Mouse (Mus musculus) urinary bladder, postnatal 36 days (tissue): ENCODE results near the gene Kcnj1.

Experiments used
- DNase-seq, 2 experiments: peaks; one replicate each; pipeline ENCODE4 v3.0.0; 2022; ENCODE audit warnings: low spot score in 2 of 2, mixed read lengths in 1 of 2

Kcnj1 gene

DNA sequence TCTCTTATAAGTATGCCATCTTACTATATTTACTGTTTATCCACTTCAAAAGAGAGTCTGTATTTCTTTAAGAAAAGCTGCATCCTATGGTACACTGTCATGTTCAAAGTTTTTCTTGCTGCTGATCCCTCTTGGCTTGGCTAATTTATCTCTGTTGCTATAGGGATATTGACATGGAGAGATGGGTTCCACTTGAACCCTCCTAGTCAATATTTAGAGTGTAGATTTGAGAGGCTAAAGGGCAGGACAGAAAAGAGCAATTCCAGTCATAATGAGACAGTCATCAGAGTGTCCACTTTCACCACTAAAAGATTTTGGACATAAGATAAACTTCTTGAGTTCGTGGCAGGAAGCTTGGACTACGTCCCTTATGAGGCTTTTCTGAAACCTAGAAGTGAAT, 27.9 kb downstream of the Kcnj1 start:
- DNase-seq: no peak

DNA sequence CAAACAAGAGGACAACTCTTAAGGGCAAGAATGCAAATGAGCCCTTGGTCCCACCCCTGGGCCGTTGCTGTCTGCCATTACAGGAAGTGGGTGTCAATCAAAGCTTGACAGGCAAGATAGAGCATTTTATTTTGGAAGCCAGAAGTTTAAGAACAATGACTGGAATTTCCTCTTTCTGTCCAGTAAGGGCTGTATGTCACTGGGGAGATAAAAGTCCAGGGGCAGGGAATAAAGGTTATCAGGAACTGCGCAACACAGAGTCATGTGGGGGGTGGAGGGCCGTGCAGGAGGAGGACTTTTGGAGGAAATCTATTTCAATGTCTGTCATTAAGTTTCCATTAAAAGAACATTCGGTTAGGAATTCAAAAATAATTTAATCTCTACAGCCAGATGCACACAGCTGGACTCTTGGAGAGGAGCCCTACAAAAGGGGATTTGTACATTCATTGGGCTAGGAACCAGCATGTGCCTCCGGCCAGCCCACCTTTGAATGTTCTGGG, 28.4 kb downstream of the Kcnj1 start:
- no peak for DNase-seq

DNA sequence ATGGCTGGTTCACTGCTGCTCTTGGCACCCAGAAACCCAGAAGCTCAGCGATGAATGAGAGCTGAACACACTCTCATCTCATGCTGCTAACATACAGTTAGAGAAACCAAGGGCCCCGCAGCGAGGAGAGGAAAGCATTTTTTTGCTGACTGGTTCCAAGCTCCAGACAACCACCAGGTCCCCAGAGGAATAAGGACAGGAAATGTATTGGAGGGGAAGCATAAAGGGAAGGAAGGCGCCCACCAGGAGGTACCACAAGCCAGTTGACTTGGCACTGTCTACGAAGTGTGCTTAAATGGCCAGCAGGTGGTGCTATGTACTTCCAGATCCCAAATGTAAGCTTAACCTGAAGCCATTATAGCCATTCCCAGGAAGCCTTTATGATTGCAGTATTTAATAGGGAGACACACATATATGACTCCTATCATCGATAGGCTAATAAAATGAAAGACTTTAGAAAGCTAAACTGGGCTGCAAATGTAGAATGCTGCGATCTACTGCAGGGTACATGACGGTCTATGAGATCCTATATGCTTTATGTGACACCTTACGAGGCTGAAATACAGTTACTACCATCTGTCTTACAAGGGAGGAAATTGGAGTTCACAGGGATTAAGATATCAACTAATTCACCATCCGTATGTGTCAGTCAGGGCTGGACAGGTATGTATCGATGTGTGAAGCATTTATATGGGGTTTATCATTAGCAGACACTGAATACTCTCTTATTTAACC, 33.1 kb downstream of the Kcnj1 start:
- DNase-seq: peak; percentile 28 to 32

DNA sequence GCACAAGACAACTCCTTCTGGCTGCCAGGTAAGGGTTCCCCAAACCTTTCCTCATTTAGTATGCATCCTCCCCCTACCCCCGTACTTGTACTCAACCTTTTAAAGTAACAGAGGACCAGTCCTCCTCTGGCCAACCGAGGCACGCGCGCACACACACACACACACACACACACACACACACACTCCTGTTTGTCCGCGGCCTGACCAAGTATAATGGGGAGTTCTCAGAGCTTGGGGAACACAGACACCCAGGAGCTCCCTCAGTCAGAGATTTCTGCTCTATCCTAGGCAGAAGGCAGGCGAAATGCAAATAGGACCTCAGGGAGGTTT, 36.4 kb downstream of the Kcnj1 start:
- no peak for DNase-seq

DNA sequence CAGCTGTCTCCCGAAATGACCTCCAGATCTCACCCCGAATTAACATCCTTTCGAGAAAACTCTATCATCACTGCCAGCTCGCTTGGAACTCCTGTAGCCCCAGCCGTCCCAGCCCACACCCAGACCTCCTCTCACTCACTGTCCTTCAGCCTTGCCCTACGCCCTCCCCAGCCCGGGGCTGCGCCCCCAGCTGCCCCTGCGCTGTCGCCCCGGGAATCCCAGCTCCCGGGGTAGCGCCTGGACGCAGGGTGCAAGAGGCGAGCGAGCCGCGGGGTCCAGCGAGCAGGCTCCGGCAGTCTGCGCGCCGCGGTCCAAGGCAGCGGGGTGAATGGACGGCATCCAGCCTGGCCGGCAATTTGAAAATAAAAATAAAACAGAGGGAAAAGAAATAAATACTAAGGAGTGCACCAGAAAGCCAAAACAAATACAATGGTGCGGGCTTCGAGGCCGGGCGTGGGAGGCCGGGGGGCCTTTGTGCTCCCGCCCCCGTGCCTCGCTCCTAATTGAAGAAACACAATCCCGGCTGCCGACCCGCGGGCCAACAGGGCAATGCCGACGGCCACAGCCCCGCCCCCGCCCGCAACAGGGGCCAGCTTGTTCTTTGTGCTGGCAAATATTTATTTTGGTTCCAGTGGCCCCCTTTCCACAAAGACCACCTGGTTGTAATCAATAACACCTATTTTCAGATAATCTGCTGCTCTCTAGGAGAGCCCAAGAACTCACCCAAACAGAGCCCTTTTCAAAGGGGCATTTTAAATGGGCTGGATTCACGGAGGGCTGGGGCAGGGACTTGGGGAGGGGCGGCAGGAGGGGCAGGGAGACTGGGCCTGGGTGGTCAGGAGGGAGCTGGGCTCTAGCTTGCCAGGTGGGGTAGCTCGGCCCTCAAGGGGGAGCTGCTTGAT, 37.0 kb downstream of the Kcnj1 start:
- no peak for DNase-seq

DNA sequence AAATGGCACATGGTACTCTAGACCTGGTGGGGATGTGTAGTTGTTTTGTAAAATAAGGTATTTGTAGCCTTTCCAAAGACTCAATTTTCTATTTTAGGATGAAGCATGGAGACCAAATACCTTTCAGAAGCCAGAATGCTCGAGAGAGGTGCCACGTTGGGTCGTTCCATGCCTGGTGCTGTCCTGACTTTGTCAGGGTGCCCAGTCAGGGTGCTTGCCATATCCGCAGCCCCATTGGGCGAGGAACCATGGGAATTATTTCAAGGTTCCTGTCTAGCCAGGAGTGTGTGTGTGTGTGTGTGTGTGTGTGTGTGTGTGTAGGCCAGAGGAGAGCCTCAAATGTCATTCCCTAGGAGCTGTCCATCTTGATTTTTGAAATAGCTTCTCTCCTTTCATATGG, 38.4 kb downstream of the Kcnj1 start:
- DNase-seq: no peak

DNA sequence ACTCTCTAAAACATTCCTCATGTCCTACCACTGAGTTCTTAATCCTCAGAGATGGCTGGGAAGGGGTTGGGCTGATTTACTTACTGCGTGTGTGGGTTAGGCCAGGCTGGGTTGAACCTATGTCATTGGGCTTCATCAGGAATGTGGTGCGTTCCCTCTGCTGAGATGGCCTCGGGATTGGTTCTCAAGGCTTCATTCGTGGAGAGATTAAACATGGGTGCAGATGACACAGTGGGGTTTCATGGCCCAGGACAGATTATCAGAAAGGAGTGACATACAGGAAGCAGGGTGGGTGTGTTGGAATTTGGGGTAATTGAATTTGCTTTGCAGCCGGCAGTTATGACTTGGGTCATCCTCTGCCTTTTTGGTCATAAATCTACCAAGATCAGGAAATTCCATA, 39.2 kb downstream of the Kcnj1 start:
- no peak for DNase-seq

DNA sequence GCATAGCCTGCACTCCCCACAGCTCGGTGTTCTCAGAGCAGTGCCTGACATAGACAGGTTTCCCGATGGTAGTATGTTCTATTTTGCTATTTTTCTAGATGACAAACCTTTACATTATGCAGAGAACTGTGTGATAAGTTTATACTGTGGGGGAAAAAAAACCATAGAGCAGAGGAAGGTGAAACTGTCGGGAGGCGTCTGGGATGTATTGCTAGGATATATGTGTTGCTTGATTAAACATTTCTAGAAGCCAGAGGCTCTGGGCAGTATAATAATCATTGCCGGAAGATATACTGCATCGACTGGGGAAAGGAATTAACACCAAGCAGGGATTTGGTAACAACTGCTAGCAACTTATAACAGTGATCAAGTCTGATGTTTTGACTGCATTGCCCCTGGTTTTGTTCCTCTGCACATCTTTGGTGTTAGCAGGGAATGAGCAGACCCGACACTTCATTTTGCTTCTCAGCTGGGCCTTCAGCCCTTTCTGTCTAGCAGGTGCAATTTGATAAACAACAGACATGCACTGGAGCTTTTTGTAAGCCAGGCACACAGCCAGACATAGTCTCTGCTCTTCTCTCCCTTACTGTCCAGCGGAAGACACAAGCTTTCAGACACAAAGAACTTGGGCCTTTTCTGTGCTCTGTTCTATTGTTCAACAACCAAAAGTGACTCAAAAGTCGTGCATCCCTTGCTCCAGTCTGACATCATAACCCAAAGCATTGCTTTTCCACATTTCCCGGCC, 40.7 kb downstream of the Kcnj1 start:
- DNase-seq: no peak

DNA sequence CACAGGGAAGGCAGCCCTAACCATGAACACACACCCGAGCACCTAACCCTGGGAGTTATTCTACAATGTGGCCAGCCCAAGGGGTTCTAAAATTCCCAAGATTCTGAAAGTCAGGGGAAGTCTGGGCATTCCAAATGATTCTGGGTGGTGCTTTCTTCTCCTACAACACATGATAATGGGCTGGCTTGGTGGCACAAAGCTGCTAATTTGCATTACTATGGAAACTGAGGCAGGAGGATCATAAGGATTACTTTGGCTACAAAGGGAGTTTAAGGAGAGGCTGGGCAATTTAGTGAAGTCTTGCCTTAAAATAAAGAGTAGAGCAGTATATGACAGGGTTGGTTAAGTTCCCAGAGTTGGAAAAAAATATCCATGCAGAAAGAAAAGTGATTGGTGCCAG, 42.7 kb downstream of the Kcnj1 start:
- no peak for DNase-seq

DNA sequence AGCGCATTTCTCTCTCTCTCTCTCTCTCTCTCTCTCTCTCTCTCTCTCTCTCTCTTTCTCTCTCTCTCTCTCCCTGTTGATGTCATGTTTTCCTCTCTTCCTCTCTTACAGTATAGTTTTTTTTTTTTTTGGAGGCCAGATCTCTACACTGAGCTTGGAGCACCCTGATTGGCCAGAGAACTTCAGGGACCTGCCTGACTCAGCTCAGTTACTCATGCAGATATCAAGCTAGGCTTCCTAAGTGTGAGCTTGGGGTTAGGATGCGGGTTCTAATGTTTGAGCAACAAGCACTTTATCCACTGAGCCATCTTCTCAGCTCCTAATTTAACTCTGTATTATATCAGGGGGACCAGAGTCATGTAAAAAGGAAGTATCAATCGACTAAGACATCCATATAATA, 43.7 kb downstream of the Kcnj1 start:
- no peak for DNase-seq

DNA sequence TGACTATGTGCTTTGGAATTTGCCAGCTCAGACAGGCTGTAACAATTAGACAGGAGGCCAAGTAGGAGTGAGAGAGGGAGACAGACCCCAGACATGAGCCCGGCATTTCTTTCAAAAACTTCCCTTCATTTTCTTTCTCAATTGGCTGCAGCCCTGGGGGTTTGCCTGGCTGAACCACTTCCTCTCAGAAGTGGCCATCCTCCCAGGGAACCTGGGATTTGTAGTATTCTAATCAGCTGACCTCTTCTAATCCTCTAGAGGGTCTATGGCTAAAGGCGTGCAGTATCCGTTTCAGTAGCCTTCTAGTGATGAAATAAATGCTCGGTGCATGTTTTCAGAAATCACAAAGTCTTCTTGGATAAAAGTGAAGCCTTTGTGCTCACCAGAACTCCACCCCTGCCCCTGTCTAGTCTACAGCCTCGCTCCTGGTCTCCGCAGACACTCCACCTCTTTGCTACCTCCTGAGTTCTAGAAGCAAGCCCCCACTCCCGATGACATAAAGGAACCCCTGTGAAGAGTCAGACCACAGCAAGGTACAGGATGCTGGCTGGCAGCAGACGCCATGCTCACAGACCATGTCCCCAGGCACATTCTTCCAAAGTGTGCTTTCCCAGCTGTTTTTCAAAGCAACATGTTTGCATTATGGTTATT, 45.3 kb downstream of the Kcnj1 start:
- DNase-seq: no peak

DNA sequence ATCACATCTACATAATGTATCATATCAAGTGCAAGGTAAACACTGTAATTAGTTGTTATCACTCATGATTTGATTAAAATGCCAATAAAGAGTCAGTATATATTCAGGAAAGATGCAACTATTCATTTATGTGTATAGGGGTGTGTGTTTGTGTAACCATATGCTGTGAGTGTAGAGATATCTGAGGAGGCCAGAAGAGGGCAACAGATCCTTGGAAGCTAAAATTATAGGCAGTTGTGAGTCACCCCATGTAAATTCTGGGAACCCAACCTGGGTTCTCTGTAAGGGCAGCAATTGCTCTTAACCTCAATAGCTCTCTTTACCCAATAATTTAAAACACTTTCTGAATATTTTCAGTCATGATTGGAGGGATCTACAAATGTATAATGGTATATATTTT, 48.4 kb downstream of the Kcnj1 start:
- DNase-seq: no peak

DNA sequence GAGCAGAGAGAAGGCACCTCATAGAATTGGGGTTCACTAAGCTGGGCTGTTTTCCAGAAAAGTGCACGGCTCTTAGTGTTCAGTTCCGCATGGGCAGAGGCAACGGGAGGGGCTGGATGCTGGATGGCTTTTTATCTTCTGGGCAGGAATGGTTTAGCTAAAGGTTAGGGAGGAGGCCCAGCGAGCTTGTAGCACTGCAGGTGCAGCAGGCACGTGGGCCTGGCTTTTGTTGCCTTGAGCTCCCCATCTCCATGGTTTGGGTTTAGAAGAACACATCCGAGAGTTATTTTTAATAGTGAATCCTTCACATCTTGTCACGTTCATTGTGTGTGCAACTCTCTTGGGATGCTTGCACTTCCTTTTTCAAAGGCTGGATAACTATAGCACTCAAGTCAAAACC, 53.0 kb downstream of the Kcnj1 start:
- no peak for DNase-seq

DNA sequence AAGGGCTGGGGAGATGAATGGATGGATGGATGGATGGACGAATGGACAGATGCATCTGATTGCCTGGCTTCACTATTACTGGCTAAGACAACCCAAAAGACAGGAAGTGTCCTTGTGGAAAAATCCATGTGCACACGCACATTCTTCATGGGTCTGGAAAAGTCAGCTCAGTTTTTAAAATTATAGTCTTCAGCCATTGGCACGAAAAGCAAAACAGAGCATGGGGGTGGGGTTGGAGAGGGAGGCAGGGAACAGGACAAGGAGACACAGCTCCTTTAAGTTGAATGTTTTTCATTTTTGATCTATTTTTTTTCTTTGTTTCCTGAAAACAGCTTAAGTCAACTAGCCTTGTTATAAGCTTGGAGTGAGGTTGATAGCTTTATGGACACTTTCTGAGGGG, 58.8 kb downstream of the Kcnj1 start:
- no peak for DNase-seq

DNA sequence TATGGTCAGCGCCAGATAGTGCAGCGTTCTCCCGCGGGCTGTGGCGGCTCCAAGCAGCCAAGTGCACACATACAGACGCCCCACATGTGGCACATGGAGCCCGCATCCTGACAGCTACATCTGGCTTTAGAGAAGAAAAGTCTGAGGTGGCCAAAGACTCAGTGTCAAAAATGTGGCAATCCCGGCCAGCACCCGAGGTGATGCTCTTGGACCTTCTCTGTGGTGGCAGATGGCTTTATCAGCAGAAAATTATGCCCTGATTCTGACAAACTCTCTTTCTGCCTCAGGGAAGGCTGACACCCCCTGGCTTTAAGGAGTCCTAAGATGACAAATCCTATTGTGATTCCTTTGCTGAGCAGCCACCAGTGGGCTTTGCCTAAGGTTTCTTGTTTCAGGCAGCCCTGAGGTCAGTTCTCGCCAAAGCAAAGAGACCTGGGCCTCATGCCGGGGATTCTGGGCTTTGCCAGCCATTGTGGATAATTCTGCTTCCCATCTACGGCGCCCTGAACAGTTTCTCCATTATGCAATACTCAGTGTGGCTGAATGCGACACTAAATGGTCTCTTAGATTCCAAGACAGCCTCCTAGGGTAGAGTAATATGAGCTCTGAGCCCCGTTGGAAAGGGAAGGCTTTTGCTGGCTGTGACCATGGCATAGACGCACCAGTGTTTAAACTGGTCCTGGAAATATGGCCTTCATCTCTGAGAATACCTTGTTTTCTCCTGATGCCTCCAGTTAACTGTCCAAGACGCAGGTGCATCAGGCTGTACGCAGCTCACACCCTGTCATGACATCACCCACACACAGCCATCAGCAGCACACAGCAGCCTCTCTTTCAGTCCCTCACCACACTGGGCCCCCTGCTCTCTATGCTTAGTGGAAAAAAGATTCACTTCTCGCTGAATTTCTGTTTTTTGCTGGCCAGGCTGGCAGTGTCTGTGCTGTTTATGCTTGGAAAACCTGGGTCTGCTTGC, 62.2 kb downstream of the Kcnj1 start:
- DNase-seq: no peak

DNA sequence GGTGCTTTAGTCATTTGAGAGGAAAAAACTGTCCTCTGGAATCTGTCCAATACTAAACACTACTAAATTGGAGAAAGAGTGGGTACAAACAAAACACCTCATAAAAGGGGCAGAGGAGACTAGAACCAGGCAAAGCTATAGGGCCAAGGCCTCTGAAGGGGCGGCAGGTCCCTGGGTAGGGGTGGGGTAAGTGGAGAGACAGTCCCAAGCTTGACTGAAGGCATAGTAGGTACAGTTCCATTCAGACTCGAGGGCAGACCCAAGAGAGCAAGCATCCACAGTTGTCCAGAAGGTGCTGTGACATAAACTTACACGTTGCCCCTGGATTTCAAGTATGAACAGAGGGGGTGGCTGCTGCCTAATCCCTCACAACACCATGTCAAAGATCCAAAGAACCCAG, 70.8 kb downstream of the Kcnj1 start:
- no peak for DNase-seq

DNA sequence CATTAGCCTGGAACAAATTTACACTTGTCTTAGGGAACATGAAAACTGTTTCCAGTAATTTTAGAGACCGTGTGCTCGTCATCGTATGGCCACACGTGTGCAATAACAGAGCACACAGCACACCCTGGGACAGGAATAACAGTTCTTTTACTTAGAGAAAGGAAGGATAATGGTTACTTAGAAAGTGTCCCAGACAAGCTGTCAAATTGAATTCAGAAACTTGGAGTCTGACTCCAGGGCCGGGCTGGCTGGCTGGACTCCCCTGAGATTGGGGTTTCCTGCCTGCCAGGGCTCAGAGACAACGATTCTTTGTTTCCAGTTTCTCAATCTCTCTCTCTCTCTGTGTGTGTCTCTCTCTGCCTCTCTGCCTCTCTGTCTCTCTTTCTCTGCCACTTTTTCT, 71.5 kb downstream of the Kcnj1 start:
- no peak for DNase-seq

DNA sequence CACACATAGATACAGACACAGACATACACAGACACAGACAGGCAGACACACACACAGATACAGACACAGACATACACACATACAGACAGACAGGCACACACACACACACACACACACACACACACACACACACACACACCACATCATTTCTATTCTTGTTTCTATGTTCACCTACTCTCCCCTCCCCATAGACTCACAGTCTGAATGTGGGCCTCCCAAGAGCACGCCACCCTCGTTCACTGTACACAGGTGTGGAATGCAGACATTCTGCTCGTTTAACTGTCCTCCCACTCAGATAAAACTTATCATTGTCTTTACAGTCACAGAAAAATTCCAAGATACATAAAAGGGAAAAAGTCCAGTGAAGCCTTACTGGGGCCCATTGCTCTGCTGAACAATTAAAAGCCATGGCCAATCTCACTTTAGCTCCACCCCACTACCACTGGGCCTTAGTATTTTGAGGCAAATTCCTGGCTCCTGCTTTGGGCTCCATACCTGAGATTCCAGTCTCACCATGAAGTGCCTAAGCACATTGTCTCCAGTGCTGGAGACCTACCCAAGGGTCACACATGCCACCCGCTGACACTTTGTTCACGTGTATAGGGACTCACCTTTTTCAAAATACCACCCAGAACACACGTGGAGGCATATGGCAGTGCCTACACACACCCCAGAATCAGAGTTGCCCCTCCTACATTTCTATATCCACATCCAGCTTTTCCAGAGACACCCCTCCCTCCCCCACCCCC, 72.3 kb downstream of the Kcnj1 start:
- DNase-seq: no peak

DNA sequence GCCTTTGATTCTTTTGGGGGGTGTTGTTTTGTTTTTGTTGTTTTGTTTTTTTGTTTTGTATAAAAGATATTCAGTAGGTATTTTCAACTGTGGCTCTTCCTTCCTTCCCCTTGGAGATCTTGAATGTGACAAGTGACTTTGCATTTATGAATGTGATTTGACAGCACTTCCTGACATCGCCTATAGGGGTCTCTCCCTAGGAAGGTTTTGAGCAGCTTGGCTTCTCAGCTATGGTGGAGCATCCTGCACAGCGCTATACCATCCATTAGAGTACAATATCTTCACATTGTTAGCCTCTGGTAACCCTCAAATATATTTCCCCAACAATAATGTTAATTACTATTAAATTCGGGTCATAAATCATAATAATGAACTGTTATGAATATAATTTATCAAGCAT, 73.5 kb downstream of the Kcnj1 start:
- no peak for DNase-seq

DNA sequence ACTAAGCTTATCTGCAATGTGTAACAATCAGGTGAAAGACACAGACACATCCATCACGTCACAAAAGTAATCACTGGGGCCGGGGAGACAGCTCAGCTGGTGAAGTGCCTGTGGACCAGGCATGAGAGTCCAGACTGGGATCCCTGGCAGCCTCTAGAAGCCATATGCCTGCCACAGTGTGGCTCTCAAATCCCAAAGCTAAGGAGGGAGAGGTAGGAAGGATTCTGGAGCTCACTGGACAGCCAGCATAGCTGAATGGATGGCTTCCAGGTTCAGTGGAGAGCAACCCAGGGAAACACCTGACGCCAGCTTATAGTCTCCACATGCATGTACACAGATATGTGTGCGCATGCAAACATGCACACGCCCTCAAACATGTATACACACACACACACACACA, 76.5 kb downstream of the Kcnj1 start:
- DNase-seq: no peak
